Mouse (Mus musculus): ENCODE measurements around the gene Mfsd9. TPM values are rescaled to one million over a fixed set of nuclear protein-coding genes. Genes with fewer than 3 reads are reported as not detected.

Mfsd9 gene
- 31.5 TPM for polyA plus RNA-seq (2014; fragmentation: Illumina TruSeq; extraction: RNeasy Lipid Tissue Mini Kit (QIAGEN cat#74804); ENCODE audit: low read depth, low replicate concordance)

GRCm38 (mm10) chr1:40790324-40791141 is at the start of gene Mfsd9:
TSS of gene Mfsd9 (minus strand) at chr1:40790687.

GRCm38 (mm10) chr1:40805351-40805750 is 14.9 kb upstream of the Mfsd9 start, which contains the start of gene Tmem182:
TSS of gene Tmem182 (plus strand) at chr1:40805601.

Other genes with a start within 250 kb of the Mfsd9 start
- gene Slc9a4, start 210.6 kb downstream of the Mfsd9 start, polyA plus RNA-seq (2014; fragmentation: Illumina TruSeq; extraction: RNeasy Lipid Tissue Mini Kit (QIAGEN cat#74804); ENCODE audit: low read depth, low replicate concordance), result 3.7 TPM
- gene Slc9a2, start 110.1 kb downstream of the Mfsd9 start, polyA plus RNA-seq (2014; fragmentation: Illumina TruSeq; extraction: RNeasy Lipid Tissue Mini Kit (QIAGEN cat#74804); ENCODE audit: low read depth, low replicate concordance), result 26.5 TPM
- gene Tmem182, start 14.9 kb upstream of the Mfsd9 start, polyA plus RNA-seq (2014; fragmentation: Illumina TruSeq; extraction: RNeasy Lipid Tissue Mini Kit (QIAGEN cat#74804); ENCODE audit: low read depth, low replicate concordance), result 4.1 TPM